Mouse (Mus musculus): ENCODE results near the gene Fut8. TPM values are rescaled to one million over a fixed set of nuclear protein-coding genes. Genes with fewer than 3 reads are reported as not detected.

The Fut8 gene
- polyA plus RNA-seq, 1 experiment from 2014 or later = 16.2 TPM

GRCm38 (mm10) chr12:77466178-77466577, 228.3 kb downstream of the Fut8 start:
- Histone ChIP-seq H3K27ac (ENCODE audit: low read length) (no peak overlapping the region), H3K4me1 (ENCODE audit: control insufficient read depth, insufficient read depth, low read length) (no peaks in the 10 kb centered on the region), H3K9ac (ENCODE audit: low read depth, low read length) (no peak overlapping the region), H3K27me3 (replicated peaks; ENCODE audit: control insufficient read depth, insufficient read depth, low read length) (no peaks in the 10 kb centered on the region), H3K36me3 (ENCODE audit: control insufficient read depth, insufficient read depth, low read length) (no peaks in the 10 kb centered on the region), H3K4me2 (ENCODE audit: low read depth, low read length) (no peak overlapping the region), H3K9me3 (ENCODE audit: control insufficient read depth, low read length) (no peaks in the 10 kb centered on the region), H3K4me3 (ENCODE audit: low read length) (no peak overlapping the region)
- no peak for ATAC-seq
- WGBS = 92% methylated on average over 1 of the region's 1 CpGs

DNA sequence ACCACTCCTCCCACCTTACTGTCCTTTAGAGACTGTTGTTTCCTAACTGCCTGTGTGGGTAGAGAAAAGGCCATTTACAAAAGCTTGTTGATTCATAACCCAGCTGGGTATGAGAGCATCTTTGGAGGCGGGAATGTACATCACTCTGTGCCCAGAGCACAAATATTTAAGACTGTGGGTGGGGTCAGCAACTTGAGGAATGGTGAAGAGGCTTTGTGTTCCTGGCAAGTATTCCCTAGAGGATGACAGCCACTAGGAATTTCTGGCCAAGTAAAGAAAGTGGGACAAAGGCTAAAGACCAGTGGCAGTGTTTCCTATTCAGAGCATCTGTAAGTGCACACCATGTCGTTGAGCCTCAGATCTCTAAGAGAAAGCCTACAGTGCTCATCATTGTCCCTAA, 242.0 kb downstream of the Fut8 start:
- ATAC-seq = no peak
- no peaks in the 10 kb centered on the region for H3K9me3 ChIP-seq (ENCODE audit: control insufficient read depth, low read length)
- no peaks in the 10 kb centered on the region for H3K36me3 ChIP-seq (ENCODE audit: control insufficient read depth, insufficient read depth, low read length)
- H3K4me1 ChIP-seq (ENCODE audit: control insufficient read depth, insufficient read depth, low read length) = no peaks in the 10 kb centered on the region
- WGBS = 78% methylated on average over 2 of the region's 2 CpGs
- H3K9ac ChIP-seq (ENCODE audit: low read depth, low read length) = no peak overlapping the region
- H3K4me2 ChIP-seq (ENCODE audit: low read depth, low read length) = no peak overlapping the region
- no peak overlapping the region for H3K27ac ChIP-seq (ENCODE audit: low read length)
- no peaks in the 10 kb centered on the region for H3K27me3 ChIP-seq (replicated peaks; ENCODE audit: control insufficient read depth, insufficient read depth, low read length)
- H3K4me3 ChIP-seq (ENCODE audit: low read length) = no peak overlapping the region

DNA sequence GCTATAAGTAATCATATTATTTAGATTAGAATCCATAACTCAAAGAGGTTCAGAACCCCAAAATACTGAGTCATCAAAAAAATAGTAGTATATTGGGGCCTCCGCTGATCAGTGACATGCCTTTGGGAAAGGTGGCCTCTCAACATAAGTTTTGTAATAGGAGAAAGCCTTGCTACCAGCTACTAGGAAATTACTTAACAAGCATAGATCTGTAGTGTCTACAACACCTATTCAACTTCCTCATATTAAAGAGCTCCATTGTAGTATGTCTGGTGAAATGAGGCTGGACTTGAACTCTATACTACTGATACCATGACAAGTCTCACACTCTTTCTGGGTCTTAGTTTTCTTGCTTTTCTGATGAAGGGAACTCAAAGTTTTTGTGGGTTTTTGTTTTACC, 243.2 kb downstream of the Fut8 start:
- WGBS = 95% methylated on average over 1 of the region's 1 CpGs
- H3K4me2 ChIP-seq (ENCODE audit: low read depth, low read length) = no peak overlapping the region
- H3K36me3 ChIP-seq (ENCODE audit: control insufficient read depth, insufficient read depth, low read length) = no peaks in the 10 kb centered on the region
- no peaks in the 10 kb centered on the region for H3K9me3 ChIP-seq (ENCODE audit: control insufficient read depth, low read length)
- no peak overlapping the region for H3K4me3 ChIP-seq (ENCODE audit: low read length)
- ATAC-seq = no peak
- no peak overlapping the region for H3K27ac ChIP-seq (ENCODE audit: low read length)
- H3K27me3 ChIP-seq (replicated peaks; ENCODE audit: control insufficient read depth, insufficient read depth, low read length) = no peaks in the 10 kb centered on the region
- no peaks in the 10 kb centered on the region for H3K4me1 ChIP-seq (ENCODE audit: control insufficient read depth, insufficient read depth, low read length)
- H3K9ac ChIP-seq (ENCODE audit: low read depth, low read length) = no peak overlapping the region

GRCm38 (mm10) chr12:77481799-77482198, 243.9 kb downstream of the Fut8 start:
- Histone ChIP-seq H3K4me1 (ENCODE audit: control insufficient read depth, insufficient read depth, low read length) (no peaks in the 10 kb centered on the region), H3K4me3 (ENCODE audit: low read length) (no peak overlapping the region), H3K27me3 (replicated peaks; ENCODE audit: control insufficient read depth, insufficient read depth, low read length) (no peaks in the 10 kb centered on the region), H3K27ac (ENCODE audit: low read length) (no peak overlapping the region), H3K9ac (ENCODE audit: low read depth, low read length) (no peak overlapping the region), H3K9me3 (ENCODE audit: control insufficient read depth, low read length) (no peaks in the 10 kb centered on the region), H3K4me2 (ENCODE audit: low read depth, low read length) (no peak overlapping the region), H3K36me3 (ENCODE audit: control insufficient read depth, insufficient read depth, low read length) (no peaks in the 10 kb centered on the region)
- 82% methylated on average over 3 of the region's 3 CpGs for WGBS
- ATAC-seq = no peak

GRCm38 (mm10) chr12:77483180-77483855, 245.4 kb downstream of the Fut8 start:
- WGBS = 57% methylated on average over 9 of the region's 9 CpGs
- ATAC-seq = no peak
- Histone ChIP-seq H3K36me3 (ENCODE audit: control insufficient read depth, insufficient read depth, low read length) (no peaks in the 10 kb centered on the region), H3K4me1 (ENCODE audit: control insufficient read depth, insufficient read depth, low read length) (no peaks in the 10 kb centered on the region), H3K9ac (ENCODE audit: low read depth, low read length) (no peak overlapping the region), H3K27me3 (replicated peaks; ENCODE audit: control insufficient read depth, insufficient read depth, low read length) (no peaks in the 10 kb centered on the region), H3K4me2 (ENCODE audit: low read depth, low read length) (no peak overlapping the region), H3K9me3 (ENCODE audit: control insufficient read depth, low read length) (no peaks in the 10 kb centered on the region), H3K4me3 (ENCODE audit: low read length) (no peak overlapping the region), H3K27ac (ENCODE audit: low read length) (no peak overlapping the region)

- no peak overlapping the region for H3K9ac ChIP-seq (ENCODE audit: low read depth, low read length)
- no peak overlapping the region for H3K4me3 ChIP-seq (ENCODE audit: low read length)
- H3K4me1 ChIP-seq (ENCODE audit: control insufficient read depth, insufficient read depth, low read length) = no peaks in the 10 kb centered on the region
- no peak overlapping the region for H3K27ac ChIP-seq (ENCODE audit: low read length)
- H3K36me3 ChIP-seq (ENCODE audit: control insufficient read depth, insufficient read depth, low read length) = no peaks in the 10 kb centered on the region
- H3K27me3 ChIP-seq (replicated peaks; ENCODE audit: control insufficient read depth, insufficient read depth, low read length) = no peaks in the 10 kb centered on the region
- 83% methylated on average over 3 of the region's 3 CpGs for WGBS
- H3K9me3 ChIP-seq (ENCODE audit: control insufficient read depth, low read length) = no peaks in the 10 kb centered on the region
- no peak overlapping the region for H3K4me2 ChIP-seq (ENCODE audit: low read depth, low read length)
- ATAC-seq = no peak
These were observed 246.8 kb downstream of the Fut8 start for GRCm38 (mm10) chr12:77484761-77485160.

DNA sequence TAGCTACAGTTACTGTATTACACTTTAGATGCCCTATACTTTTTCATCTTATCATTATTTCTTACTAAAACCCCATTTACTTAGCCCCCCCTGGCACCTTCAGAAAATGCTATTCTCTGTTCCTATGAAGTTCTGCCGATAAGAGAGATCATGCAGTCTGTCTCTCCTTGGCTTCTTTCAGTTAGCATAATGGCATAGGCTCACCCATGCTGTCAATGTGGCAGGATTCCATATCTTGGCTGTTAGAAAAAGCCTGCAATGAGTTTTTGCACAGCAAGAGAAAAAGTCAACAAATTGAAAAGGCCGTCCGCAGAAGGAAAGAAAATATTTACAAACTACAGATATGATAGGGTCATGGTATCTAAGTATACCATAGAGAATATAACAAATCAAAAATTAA, 253.6 kb downstream of the Fut8 start:
- Histone ChIP-seq H3K4me2 (ENCODE audit: low read depth, low read length) (no peak overlapping the region), H3K4me1 (ENCODE audit: control insufficient read depth, insufficient read depth, low read length) (no peaks in the 10 kb centered on the region), H3K9me3 (ENCODE audit: control insufficient read depth, low read length) (no peaks in the 10 kb centered on the region), H3K9ac (ENCODE audit: low read depth, low read length) (no peak overlapping the region), H3K4me3 (ENCODE audit: low read length) (no peak overlapping the region), H3K27ac (ENCODE audit: low read length) (no peak overlapping the region), H3K36me3 (ENCODE audit: control insufficient read depth, insufficient read depth, low read length) (no peaks in the 10 kb centered on the region), H3K27me3 (replicated peaks; ENCODE audit: control insufficient read depth, insufficient read depth, low read length) (no peaks in the 10 kb centered on the region)
- WGBS = 76% methylated on average over 3 of the region's 3 CpGs
- ATAC-seq = no peak

DNA sequence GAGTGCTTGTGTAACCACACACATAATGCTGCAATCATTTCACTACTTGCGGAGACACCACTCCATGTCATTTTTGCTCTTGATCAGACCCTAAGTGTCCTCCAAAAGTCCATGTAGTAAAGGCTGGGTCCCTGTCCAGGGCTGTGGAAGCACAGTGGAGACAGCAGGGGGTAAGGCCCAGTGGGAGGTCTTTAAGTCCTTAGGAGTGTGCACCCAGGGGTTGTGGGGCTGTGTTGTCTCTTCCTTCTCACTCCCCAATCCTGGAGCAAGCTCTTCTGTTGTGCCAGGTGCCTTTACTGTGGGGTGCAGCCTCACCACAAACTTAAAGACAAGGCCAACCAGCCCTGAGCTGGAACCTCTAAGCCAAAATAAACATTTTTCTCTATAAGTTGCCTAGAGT, 257.9 kb downstream of the Fut8 start:
- Histone ChIP-seq H3K27ac (ENCODE audit: low read length) (no peak overlapping the region), H3K4me1 (ENCODE audit: control insufficient read depth, insufficient read depth, low read length) (no peaks in the 10 kb centered on the region), H3K36me3 (ENCODE audit: control insufficient read depth, insufficient read depth, low read length) (no peaks in the 10 kb centered on the region), H3K27me3 (replicated peaks; ENCODE audit: control insufficient read depth, insufficient read depth, low read length) (no peaks in the 10 kb centered on the region), H3K4me3 (ENCODE audit: low read length) (no peak overlapping the region), H3K9ac (ENCODE audit: low read depth, low read length) (no peak overlapping the region), H3K4me2 (ENCODE audit: low read depth, low read length) (no peak overlapping the region), H3K9me3 (ENCODE audit: control insufficient read depth, low read length) (no peaks in the 10 kb centered on the region)
- ATAC-seq = no peak
- 97% methylated on average over 1 of the region's 1 CpGs for WGBS

DNA sequence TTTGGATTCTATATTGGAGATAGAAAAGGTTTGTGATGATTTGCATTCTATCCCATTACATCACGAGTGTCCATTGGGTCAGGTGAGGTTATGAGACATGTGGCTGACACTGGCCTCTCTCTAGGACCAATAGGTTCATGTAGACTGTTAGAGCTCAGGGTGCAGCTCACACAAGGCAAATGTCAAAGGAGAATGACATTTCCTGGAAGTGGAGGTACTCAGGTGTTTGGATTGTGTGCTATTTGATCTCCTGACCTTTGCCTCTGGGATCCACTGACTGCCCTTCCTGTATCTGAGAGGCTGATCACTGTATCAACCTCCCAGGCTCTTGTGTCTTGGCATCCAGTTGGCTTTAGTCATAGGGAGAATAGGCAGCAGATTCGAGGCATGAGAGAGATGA, 260.2 kb downstream of the Fut8 start:
- Histone ChIP-seq H3K4me2 (ENCODE audit: low read depth, low read length) (no peak overlapping the region), H3K36me3 (ENCODE audit: control insufficient read depth, insufficient read depth, low read length) (no peaks in the 10 kb centered on the region), H3K27ac (ENCODE audit: low read length) (no peak overlapping the region), H3K4me3 (ENCODE audit: low read length) (no peak overlapping the region), H3K9me3 (ENCODE audit: control insufficient read depth, low read length) (no peaks in the 10 kb centered on the region), H3K4me1 (ENCODE audit: control insufficient read depth, insufficient read depth, low read length) (no peaks in the 10 kb centered on the region), H3K27me3 (replicated peaks; ENCODE audit: control insufficient read depth, insufficient read depth, low read length) (no peaks in the 10 kb centered on the region), H3K9ac (ENCODE audit: low read depth, low read length) (no peak overlapping the region)
- WGBS = 65% methylated on average over 2 of the region's 2 CpGs
- no peak for ATAC-seq

GRCm38 (mm10) chr12:77500439-77501055, 262.6 kb downstream of the Fut8 start:
- no peaks in the 10 kb centered on the region for H3K4me1 ChIP-seq (ENCODE audit: control insufficient read depth, insufficient read depth, low read length)
- H3K27ac ChIP-seq (ENCODE audit: low read length) = no peak overlapping the region
- no peak overlapping the region for H3K9ac ChIP-seq (ENCODE audit: low read depth, low read length)
- H3K36me3 ChIP-seq (ENCODE audit: control insufficient read depth, insufficient read depth, low read length) = no peaks in the 10 kb centered on the region
- no peak overlapping the region for H3K4me2 ChIP-seq (ENCODE audit: low read depth, low read length)
- 62% methylated on average over 5 of the region's 5 CpGs for WGBS
- no peaks in the 10 kb centered on the region for H3K9me3 ChIP-seq (ENCODE audit: control insufficient read depth, low read length)
- H3K27me3 ChIP-seq (replicated peaks; ENCODE audit: control insufficient read depth, insufficient read depth, low read length) = no peaks in the 10 kb centered on the region
- H3K4me3 ChIP-seq (ENCODE audit: low read length) = no peak overlapping the region
- no peak for ATAC-seq
